Mouse (Mus musculus): ENCODE results near the gene Gm45753.

- TF ChIP-seq GATA1 (IDR thresholded peaks at IDR 0.05; ENCODE audit: borderline replicate concordance, low read length), result no peak
- TF ChIP-seq FLI1 (IDR thresholded peaks at IDR 0.05; ENCODE audit: low read length), result no peak
Measured at GRCm38 (mm10) chr8:45246307-45246706, 62.0 kb downstream of the Gm45753 start.

All from megakaryocyte, embryonic 14.5 days (primary cell).